27 mouse cellular contexts compared by ENCODE assay signal in genomic region chr7:27510809-27511208, GRCm38 (mm10).
"Had no signal": no experiment of that assay in that cellular context is flagged by ENCODE, and none has a peak within 500 bp of the region (broad histone marks: within the 10 kb centered on the region; RNA-seq: fewer than 3 reads in every experiment).

No protein-coding gene starts in this region.

- H3K4me3 ChIP-seq: embryonic facial prominence, embryonic 10.5 days; embryonic facial prominence, embryonic 12.5 days; embryonic facial prominence, embryonic 13.5 days; embryonic facial prominence, embryonic 15.5 days; erythroblast, embryonic 14.5 days; forebrain, embryonic 10.5 days; forebrain, embryonic 12.5 days; forebrain, embryonic 13.5 days; forebrain, embryonic 15.5 days; gastrocnemius, adult 2 months; heart, adult 2 months; heart, embryonic 10.5 days had no signal

- H3K4me2 ChIP-seq: embryonic facial prominence, embryonic 12.5 days; embryonic facial prominence, embryonic 13.5 days; embryonic facial prominence, embryonic 15.5 days; forebrain, embryonic 12.5 days; forebrain, embryonic 13.5 days; forebrain, embryonic 15.5 days had no signal

- H3K9me3 ChIP-seq: embryonic facial prominence, embryonic 10.5 days; embryonic facial prominence, embryonic 12.5 days; embryonic facial prominence, embryonic 13.5 days; embryonic facial prominence, embryonic 15.5 days; forebrain, embryonic 10.5 days; forebrain, embryonic 12.5 days; forebrain, embryonic 13.5 days; forebrain, embryonic 15.5 days; heart, embryonic 10.5 days had no signal

- H3K9ac ChIP-seq: embryonic facial prominence, embryonic 12.5 days; embryonic facial prominence, embryonic 13.5 days; embryonic facial prominence, embryonic 15.5 days; forebrain, embryonic 12.5 days; forebrain, embryonic 13.5 days; forebrain, embryonic 15.5 days; forebrain, postnatal 0 days had no signal

- DNase-seq: cerebellum, adult 9-11 months; cerebellum, postnatal 10 days; cerebellum, postnatal 14 days; cerebellum, postnatal 25 days; cerebellum, postnatal 36 days; embryo, embryonic 11 days; forebrain, postnatal 0 days; gastrocnemius, adult 2 months; gastrocnemius, postnatal 10 days; gastrocnemius, postnatal 14 days; gastrocnemius, postnatal 25 days; gastrocnemius, postnatal 36 days; heart, adult 11 months; heart, adult 18-20 months; heart, adult 2 months had no signal

- ATAC-seq: forebrain, embryonic 13.5 days; forebrain, embryonic 14.5 days; forebrain, embryonic 15.5 days; forebrain, embryonic 16.5 days; forebrain, postnatal 0 days had no signal

- H3K36me3 ChIP-seq: embryonic facial prominence, embryonic 12.5 days; embryonic facial prominence, embryonic 15.5 days; forebrain, embryonic 10.5 days; forebrain, embryonic 12.5 days; forebrain, embryonic 15.5 days; heart, embryonic 10.5 days had no signal

- H3K27me3 ChIP-seq: embryonic facial prominence, embryonic 12.5 days; embryonic facial prominence, embryonic 13.5 days; embryonic facial prominence, embryonic 15.5 days; forebrain, embryonic 12.5 days; forebrain, embryonic 13.5 days; forebrain, embryonic 15.5 days had no signal

- H3K27ac ChIP-seq: embryonic facial prominence, embryonic 10.5 days; embryonic facial prominence, embryonic 12.5 days; embryonic facial prominence, embryonic 13.5 days; embryonic facial prominence, embryonic 15.5 days; forebrain, embryonic 10.5 days; forebrain, embryonic 12.5 days; forebrain, embryonic 13.5 days; forebrain, embryonic 15.5 days; gastrocnemius, adult 2 months; heart, adult 2 months; heart, embryonic 10.5 days had no signal
